Mouse (Mus musculus): ENCODE data around the gene Vwa8.

Gene Vwa8

GRCm38 (mm10) chr14:79180078-79180730 lies 331.4 kb downstream of the Vwa8 start:
- in situ Hi-C loops (cut with MboI, MseI): loop anchor here (10.0 kb wide), 1 partner anchor 1505 kb away; no protein-coding TSS in a partner anchor

- in situ Hi-C loops (cut with MboI, MseI): loop anchor here (10.0 kb wide), 1 partner anchor 1507 kb away; no protein-coding TSS in a partner anchor
These were observed 332.9 kb downstream of the Vwa8 start for GRCm38 (mm10) chr14:79181748-79182147.

- in situ Hi-C loops (cut with MboI, MseI): loop anchor here (10.0 kb wide), 1 partner anchor 1508 kb away; no protein-coding TSS in a partner anchor
These were observed 333.9 kb downstream of the Vwa8 start for GRCm38 (mm10) chr14:79182801-79183200.

GRCm38 (mm10) chr14:79183261-79183660 lies 334.4 kb downstream of the Vwa8 start:
- in situ Hi-C loops (cut with MboI, MseI): loop anchor here (10.0 kb wide), 1 partner anchor 1508 kb away; no protein-coding TSS in a partner anchor

- in situ Hi-C loops (cut with MboI, MseI): loop anchor here (10.0 kb wide), 1 partner anchor 1509 kb away; no protein-coding TSS in a partner anchor
These were observed 335.2 kb downstream of the Vwa8 start for GRCm38 (mm10) chr14:79184071-79184470.

- in situ Hi-C loops (cut with MboI, MseI): loop anchor here (10.0 kb wide), 1 partner anchor 1510 kb away; no protein-coding TSS in a partner anchor
These were observed 336.3 kb downstream of the Vwa8 start for GRCm38 (mm10) chr14:79185018-79185685.

- in situ Hi-C loops (cut with MboI, MseI): loop anchor here (10.0 kb wide), 1 partner anchor 1512 kb away; no protein-coding TSS in a partner anchor
These were observed 338.1 kb downstream of the Vwa8 start for GRCm38 (mm10) chr14:79186976-79187375.

GRCm38 (mm10) chr14:79196711-79197110 lies 347.9 kb downstream of the Vwa8 start:
- in situ Hi-C loops (cut with MboI, MseI): no loop called here

GRCm38 (mm10) chr14:79198066-79198465 lies 349.2 kb downstream of the Vwa8 start:
- in situ Hi-C loops (cut with MboI, MseI): no loop called here

GRCm38 (mm10) chr14:79200133-79200891 lies 351.5 kb downstream of the Vwa8 start:
- in situ Hi-C loops (cut with MboI, MseI): no loop called here

GRCm38 (mm10) chr14:79200892-79201285 lies 352.0 kb downstream of the Vwa8 start:
- in situ Hi-C loops (cut with MboI, MseI): no loop called here

- in situ Hi-C loops (cut with MboI, MseI): no loop called here
These were observed 354.0 kb downstream of the Vwa8 start for GRCm38 (mm10) chr14:79202722-79203362.

GRCm38 (mm10) chr14:79203496-79204158 lies 354.8 kb downstream of the Vwa8 start:
- in situ Hi-C loops (cut with MboI, MseI): no loop called here

- in situ Hi-C loops (cut with MboI, MseI): no loop called here
These were observed 356.0 kb downstream of the Vwa8 start for GRCm38 (mm10) chr14:79204866-79205265.

- in situ Hi-C loops (cut with MboI, MseI): no loop called here
These were observed 357.4 kb downstream of the Vwa8 start for GRCm38 (mm10) chr14:79206210-79206609.

GRCm38 (mm10) chr14:79208468-79208867 lies 359.6 kb downstream of the Vwa8 start:
- in situ Hi-C loops (cut with MboI, MseI): no loop called here

GRCm38 (mm10) chr14:79209813-79210212 lies 361.0 kb downstream of the Vwa8 start:
- in situ Hi-C loops (cut with MboI, MseI): no loop called here

- in situ Hi-C loops (cut with MboI, MseI): no loop called here
These were observed 363.6 kb downstream of the Vwa8 start for GRCm38 (mm10) chr14:79212380-79212991.

GRCm38 (mm10) chr14:79214129-79214528 lies 365.3 kb downstream of the Vwa8 start:
- in situ Hi-C loops (cut with MboI, MseI): no loop called here

GRCm38 (mm10) chr14:79214660-79215249 lies 365.9 kb downstream of the Vwa8 start:
- in situ Hi-C loops (cut with MboI, MseI): no loop called here

Measured in T-helper 2 cell (primary cell).